Mouse (Mus musculus): ENCODE results near the gene Hfe2. TPM values are rescaled to one million over a fixed set of nuclear protein-coding genes. Genes with fewer than 3 reads are reported as not detected.
A peak's percentile ranks its signal among the peaks of the same experiment; 100 is the strongest.

Gene Hfe2
- polyA plus RNA-seq, 1 experiment from 2014 or later = 1.1 TPM

DNA sequence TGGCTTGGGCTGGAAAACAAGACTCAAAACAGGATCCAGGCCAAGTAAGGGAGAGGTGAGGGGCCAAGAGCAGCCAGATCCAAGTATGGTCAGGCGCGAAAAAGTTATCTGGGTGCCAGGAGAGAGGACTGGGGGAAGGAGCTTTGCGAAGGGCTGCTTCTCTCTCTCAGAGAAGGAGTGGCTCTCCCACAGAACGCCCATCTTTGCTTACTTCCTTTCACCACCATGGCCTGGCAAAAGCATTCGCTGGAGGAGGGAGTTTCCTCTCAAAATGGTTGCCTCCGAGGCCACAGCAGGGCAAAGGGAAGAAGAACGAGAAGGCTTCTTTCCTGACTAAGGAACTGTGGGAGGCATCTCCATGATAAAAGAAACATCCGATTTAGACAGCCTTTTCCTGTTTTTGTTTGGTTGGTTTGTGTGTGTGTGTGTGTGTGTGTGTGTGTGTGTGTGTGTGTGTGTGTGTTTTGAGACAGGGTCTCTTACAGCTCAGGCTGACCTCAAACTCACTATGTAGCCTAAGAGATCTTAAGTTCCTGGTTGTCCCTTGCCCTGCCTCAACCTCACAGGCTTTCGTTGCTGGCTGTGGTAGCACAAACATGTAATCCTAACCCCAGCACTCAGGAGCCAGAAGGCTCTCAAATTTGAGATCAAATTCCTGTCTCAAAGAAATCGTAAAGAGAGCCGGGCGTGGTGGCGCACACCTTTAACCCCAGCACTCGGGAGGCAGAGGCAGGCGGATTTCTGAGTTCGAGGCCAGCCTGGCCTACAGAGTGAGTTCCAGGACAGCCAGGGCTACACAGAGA, 47.1 kb downstream of the Hfe2 start:
- no peaks in the 10 kb centered on the region for H3K9me3 ChIP-seq (replicated peaks)
- H3K4me3 ChIP-seq (replicated peaks) = no peak overlapping the region
- no peak overlapping the region for H3K9ac ChIP-seq
- 72% methylated on average over 16 of the region's 16 CpGs for WGBS
- H3K27ac ChIP-seq = peak overlapping the region; percentile 72
- peaks cover 49% of the 10 kb centered on the region for H3K4me1 ChIP-seq
- no peaks in the 10 kb centered on the region for H3K36me3 ChIP-seq
- ATAC-seq (replicated peaks; ENCODE audit: low FRiP score) = no peak
- H3K4me2 ChIP-seq = no peak overlapping the region
- no peaks in the 10 kb centered on the region for H3K27me3 ChIP-seq

DNA sequence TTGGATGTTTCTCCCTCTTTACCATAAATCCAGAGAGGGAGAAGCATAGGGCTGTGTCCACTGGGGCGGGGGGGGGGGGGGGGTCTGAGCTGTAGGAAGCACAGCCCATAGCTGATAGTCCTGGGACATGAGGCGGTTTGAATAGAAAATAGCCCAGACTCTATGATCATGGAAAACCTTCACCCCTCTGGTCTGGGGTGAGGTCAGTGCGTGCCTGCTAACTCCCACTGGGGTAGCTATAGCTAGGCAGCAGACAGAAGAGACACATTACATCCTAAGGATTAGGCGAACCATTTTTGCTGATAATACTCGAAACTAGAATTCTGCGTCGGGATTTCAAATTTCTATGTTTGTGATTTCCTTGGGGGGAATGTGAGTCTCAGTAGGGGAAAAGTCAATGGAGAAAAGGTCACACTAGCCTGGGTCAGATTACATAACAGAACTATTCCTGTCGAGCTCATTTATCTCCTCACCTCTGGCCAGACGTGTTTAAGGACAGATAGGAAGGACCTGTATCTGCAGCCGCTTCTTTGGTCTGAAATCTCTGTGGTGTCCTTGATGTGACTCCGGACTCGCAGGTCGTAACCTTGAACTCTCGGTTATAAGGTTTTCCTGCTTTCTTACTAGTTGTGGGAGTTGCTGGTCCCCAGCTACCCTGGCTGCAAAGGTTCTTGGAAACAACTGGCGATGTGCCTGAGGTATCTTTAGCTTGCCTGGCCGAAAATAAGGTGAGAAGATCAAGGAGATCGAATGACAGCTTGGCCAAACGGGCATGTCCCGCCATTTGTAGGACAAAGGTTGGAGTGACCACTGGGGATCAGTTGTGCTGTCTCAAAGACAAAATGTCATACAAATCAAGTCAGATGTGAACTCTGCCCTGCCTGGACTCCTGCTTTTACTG, 48.9 kb downstream of the Hfe2 start:
- H3K27ac ChIP-seq = no peak overlapping the region
- 67% methylated on average over 19 of the region's 19 CpGs for WGBS

DNA sequence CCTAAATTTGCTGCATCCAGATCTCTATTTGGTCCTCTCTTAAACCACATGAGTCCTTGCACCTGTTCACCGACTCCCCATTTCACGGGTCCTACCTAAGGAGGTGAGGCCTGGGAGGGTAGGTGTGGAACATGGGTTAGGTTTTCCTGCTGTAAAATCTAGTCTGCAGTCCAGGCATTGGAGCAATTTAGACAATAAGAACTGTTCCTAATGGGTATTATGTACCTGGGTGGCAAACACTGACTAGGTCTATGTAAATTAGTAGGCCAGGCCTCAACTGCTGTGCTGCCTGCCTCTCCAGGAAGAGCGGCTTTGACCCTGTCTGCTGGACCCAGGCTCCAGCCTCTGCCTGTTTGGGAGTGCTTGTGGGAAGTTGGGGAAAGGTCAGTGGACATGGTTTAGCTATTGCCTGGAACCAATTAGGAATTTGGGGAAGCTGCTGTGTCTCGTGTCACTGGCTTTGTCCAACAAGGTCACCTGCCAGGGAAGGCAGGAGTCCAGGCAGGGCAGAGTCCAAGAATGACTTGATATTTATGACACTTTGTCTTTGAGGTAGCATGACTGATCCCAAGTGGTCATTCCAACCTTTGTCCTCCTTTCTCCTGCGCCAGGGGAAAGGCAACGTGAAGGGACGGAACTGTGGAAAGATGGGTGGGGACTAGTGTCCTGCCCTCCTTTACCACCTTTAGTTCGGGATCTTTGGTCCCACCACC, 50.5 kb downstream of the Hfe2 start:
- Histone ChIP-seq H3K27ac (peak overlapping the region; percentile 98), H3K9me3 (replicated peaks) (no peaks in the 10 kb centered on the region), H3K36me3 (no peaks in the 10 kb centered on the region), H3K4me1 (peaks cover 52% of the 10 kb centered on the region), H3K4me2 (peak overlapping the region; percentile 57), H3K4me3 (replicated peaks) (no peak overlapping the region), H3K27me3 (no peaks in the 10 kb centered on the region), H3K9ac (no peak overlapping the region)
- no peak for ATAC-seq (replicated peaks; ENCODE audit: low FRiP score)
- 83% methylated on average over 8 of the region's 8 CpGs for WGBS

More for the DNA sequence above, 48.9 kb downstream of the Hfe2 start:
- peaks cover 51% of the 10 kb centered on the region for H3K4me1 ChIP-seq
- ATAC-seq (replicated peaks; ENCODE audit: low FRiP score) = no peak
- H3K9me3 ChIP-seq (replicated peaks) = no peaks in the 10 kb centered on the region
- H3K9ac ChIP-seq = no peak overlapping the region
- H3K36me3 ChIP-seq = no peaks in the 10 kb centered on the region
- H3K27me3 ChIP-seq = no peaks in the 10 kb centered on the region
- no peak overlapping the region for H3K4me3 ChIP-seq (replicated peaks)
- no peak overlapping the region for H3K4me2 ChIP-seq

DNA sequence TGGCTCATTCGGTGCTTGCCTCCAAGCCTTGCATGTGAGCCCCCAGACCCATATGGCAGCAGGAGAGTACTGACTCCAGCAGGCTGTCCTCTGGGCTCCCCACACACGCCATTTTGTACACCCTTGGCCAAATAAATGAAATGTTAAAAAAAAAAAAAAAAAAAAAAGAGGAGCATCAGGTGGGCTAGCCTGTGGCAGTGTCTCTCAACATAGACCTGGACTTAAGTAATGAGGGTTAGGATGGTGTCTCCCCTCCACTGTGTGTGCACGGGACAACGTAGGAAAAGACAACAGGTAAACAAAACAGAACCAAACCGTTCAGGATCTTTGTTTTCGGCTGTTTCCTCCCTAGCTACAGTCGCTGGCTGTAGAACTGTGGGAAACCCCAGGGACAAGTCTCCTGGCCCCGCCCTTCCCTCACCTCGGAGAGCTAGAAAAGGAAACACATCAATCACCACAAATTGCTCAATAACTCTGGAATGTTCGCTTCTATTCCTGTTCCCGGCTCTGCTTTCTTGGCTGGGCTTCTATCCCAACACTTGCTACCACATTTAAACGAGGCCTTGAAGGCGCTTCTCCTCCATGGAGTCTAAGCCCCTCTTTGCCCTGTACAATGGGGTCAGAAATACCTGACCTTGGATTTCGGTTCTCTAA, 51.2 kb downstream of the Hfe2 start:
- H3K4me2 ChIP-seq = peak overlapping the region; percentile 57
- WGBS = 26% methylated on average over 14 of the region's 14 CpGs
- H3K9ac ChIP-seq = 0 out of 2 replicates have a peak overlapping the region, but pooled peaks have one; percentile 15
- peak; percentile 40 for ATAC-seq (replicated peaks; ENCODE audit: low FRiP score)
- H3K4me1 ChIP-seq = peaks cover 58% of the 10 kb centered on the region
- no peaks in the 10 kb centered on the region for H3K36me3 ChIP-seq
- H3K27ac ChIP-seq = peak overlapping the region; percentile 98
- H3K4me3 ChIP-seq (replicated peaks) = peak overlapping the region; percentile 29
- no peaks in the 10 kb centered on the region for H3K9me3 ChIP-seq (replicated peaks)
- peaks cover under 1% of the 10 kb centered on the region; the same call in 1 of the 2 replicates for H3K27me3 ChIP-seq

DNA sequence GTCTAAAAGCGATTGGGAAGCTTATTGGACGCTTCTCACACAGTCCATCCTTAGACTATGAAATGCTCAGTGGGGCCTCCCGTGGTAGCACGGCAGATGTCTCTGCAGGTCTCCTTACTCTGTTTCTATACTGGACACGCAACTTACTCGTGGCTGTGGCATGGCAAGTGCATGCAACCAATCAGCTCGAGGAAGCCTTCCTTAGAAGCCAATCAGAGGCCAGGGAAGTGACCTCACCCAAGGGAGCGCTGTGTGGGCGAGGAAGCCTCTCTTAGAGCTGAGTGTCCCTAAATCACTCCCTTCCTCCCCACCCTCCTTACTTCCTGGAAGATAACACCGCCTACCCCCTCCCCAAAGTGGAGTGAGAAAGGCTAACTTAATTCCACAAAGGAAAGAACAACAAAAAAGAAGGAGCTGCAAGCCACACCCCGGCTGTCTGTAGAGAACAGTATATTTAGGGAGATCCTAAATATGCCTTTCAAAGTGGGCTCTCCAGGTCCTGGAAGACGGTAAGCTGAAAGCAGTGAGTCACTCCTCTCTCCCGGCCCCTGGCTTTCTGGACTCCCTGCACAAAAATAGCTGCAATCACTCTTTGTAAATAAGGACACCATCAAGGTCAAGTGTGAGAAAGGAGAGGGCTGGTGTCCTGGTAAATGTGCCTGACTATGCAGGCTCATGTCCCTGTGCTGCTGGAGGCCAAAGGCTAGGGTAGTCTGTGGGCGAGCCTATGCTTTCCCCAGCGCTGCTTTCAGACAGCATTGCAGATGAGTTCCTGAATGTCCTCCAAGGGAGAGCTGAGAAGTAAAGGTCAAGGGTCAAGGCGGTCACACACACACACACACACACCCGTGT, 51.9 kb downstream of the Hfe2 start, which contains the start of gene Gm16253:
Gm16253 (plus strand) TSS at position 295 of the 852 bp plus-strand sequence.
- Histone ChIP-seq H3K4me2 (peak within 1 kb of the TSS; percentile 57), H3K9ac (peak within 1 kb of the TSS; percentile 29; the same call in 1 of the 2 replicates), H3K9me3 (replicated peaks) (no peaks in the 10 kb centered on the region), H3K27ac (peak within 1 kb of the TSS; percentile 98), H3K4me3 (replicated peaks) (peak within 1 kb of the TSS; percentile 29), H3K36me3 (no peaks in the 10 kb centered on the region), H3K27me3 (peaks cover 5% of the 10 kb centered on the region; the same call in 1 of the 2 replicates), H3K4me1 (peaks cover 56% of the 10 kb centered on the region)
- 7% methylated on average over 17 of the region's 17 CpGs for WGBS
- peak; percentile 94 for ATAC-seq (replicated peaks; ENCODE audit: low FRiP score)

DNA sequence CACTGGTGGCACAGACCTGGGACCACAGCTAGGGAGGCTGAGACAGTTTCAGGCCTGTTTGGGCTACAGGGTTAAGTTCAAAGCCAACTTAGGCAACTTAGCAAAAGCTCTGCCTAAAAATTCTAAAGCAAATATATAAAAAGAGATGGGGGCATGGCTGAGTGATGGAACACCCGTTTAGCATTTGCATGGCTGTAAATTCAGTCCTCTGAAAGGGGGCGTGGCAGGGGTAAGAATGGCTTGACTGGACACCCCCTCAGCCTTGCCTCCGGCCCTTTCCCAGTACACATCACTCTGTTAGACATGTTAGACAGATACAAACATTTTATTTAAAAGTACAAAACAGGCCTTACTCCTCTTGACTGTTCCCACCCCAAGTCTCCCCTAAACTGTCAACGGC, 52.6 kb downstream of the Hfe2 start:
- H3K4me1 ChIP-seq = peaks cover 55% of the 10 kb centered on the region
- H3K4me2 ChIP-seq = peak overlapping the region; percentile 57
- no peaks in the 10 kb centered on the region for H3K9me3 ChIP-seq (replicated peaks)
- peaks cover 5% of the 10 kb centered on the region; the same call in 1 of the 2 replicates for H3K27me3 ChIP-seq
- 48% methylated on average over 4 of the region's 4 CpGs for WGBS
- H3K36me3 ChIP-seq = no peaks in the 10 kb centered on the region
- peak overlapping the region; percentile 98 for H3K27ac ChIP-seq
- peak overlapping the region; percentile 29; the same call in 1 of the 2 replicates for H3K9ac ChIP-seq
- H3K4me3 ChIP-seq (replicated peaks) = no peak overlapping the region
- ATAC-seq (replicated peaks; ENCODE audit: low FRiP score) = no peak

Other genes starting within 250 kb of the Hfe2 start
- 1.7 TPM in 2 replicates for gene Fcgr1, start 231.2 kb upstream of the Hfe2 start, polyA plus RNA-seq (2015; fragmentation: Nextera tagmentation; extraction: Ambion mirVana)
- gene BC107364, start 72.9 kb upstream of the Hfe2 start, polyA plus RNA-seq (2015; fragmentation: Nextera tagmentation; extraction: Ambion mirVana) = 0.15 TPM in 1 of 2 replicates, not detected in the other
- 144 and 153 TPM in 2 replicates for gene Txnip, start 32.8 kb downstream of the Hfe2 start, polyA plus RNA-seq (2015; fragmentation: Nextera tagmentation; extraction: Ambion mirVana)
- 2.1 TPM in 2 replicates for gene Gm16253, start 51.8 kb downstream of the Hfe2 start, polyA plus RNA-seq (2015; fragmentation: Nextera tagmentation; extraction: Ambion mirVana)
- 38.1 and 39.8 TPM in 2 replicates for gene Polr3gl, start 69.0 kb downstream of the Hfe2 start, polyA plus RNA-seq (2015; fragmentation: Nextera tagmentation; extraction: Ambion mirVana)
- 1.8 and 2.8 TPM in 2 replicates for gene Ankrd34a, start 71.5 kb downstream of the Hfe2 start, polyA plus RNA-seq (2015; fragmentation: Nextera tagmentation; extraction: Ambion mirVana)
- 6.5 and 8.0 TPM in 2 replicates for gene Lix1l, start 76.0 kb downstream of the Hfe2 start, polyA plus RNA-seq (2015; fragmentation: Nextera tagmentation; extraction: Ambion mirVana)
- 145 and 151 TPM in 2 replicates for gene Rbm8a, start 104.8 kb downstream of the Hfe2 start, polyA plus RNA-seq (2015; fragmentation: Nextera tagmentation; extraction: Ambion mirVana)
- 54.9 and 56.8 TPM in 2 replicates for gene Pex11b, start 110.2 kb downstream of the Hfe2 start, polyA plus RNA-seq (2015; fragmentation: Nextera tagmentation; extraction: Ambion mirVana)
- gene Gm42957, start 110.3 kb downstream of the Hfe2 start, polyA plus RNA-seq (2015; fragmentation: Nextera tagmentation; extraction: Ambion mirVana) = 0.09 and 0.17 TPM in 2 replicates
- gene Itga10, start 120.4 kb downstream of the Hfe2 start, polyA plus RNA-seq (2015; fragmentation: Nextera tagmentation; extraction: Ambion mirVana) = 0.83 and 2.2 TPM in 2 replicates
- gene Ankrd35, start 145.0 kb downstream of the Hfe2 start, polyA plus RNA-seq (2015; fragmentation: Nextera tagmentation; extraction: Ambion mirVana) = 0.86 and 1.1 TPM in 2 replicates
- 61.9 and 73.0 TPM in 2 replicates for gene Pias3, start 171.2 kb downstream of the Hfe2 start, polyA plus RNA-seq (2015; fragmentation: Nextera tagmentation; extraction: Ambion mirVana)
- gene Nudt17, start 183.4 kb downstream of the Hfe2 start, polyA plus RNA-seq (2015; fragmentation: Nextera tagmentation; extraction: Ambion mirVana) = 10.0 and 10.5 TPM in 2 replicates
- gene Polr3c, start 202.5 kb downstream of the Hfe2 start, polyA plus RNA-seq (2015; fragmentation: Nextera tagmentation; extraction: Ambion mirVana) = 41.0 and 41.5 TPM in 2 replicates
- gene Rnf115, start 202.5 kb downstream of the Hfe2 start, polyA plus RNA-seq (2015; fragmentation: Nextera tagmentation; extraction: Ambion mirVana) = 56.6 and 57.2 TPM in 2 replicates